Mouse (Mus musculus): ENCODE measurements around the gene Folr1. TPM values are rescaled to one million over a fixed set of nuclear protein-coding genes. Genes with fewer than 3 reads are reported as not detected.

Folr1 gene
- polyA plus RNA-seq, 1 experiment, result 0.86 TPM

DNA sequence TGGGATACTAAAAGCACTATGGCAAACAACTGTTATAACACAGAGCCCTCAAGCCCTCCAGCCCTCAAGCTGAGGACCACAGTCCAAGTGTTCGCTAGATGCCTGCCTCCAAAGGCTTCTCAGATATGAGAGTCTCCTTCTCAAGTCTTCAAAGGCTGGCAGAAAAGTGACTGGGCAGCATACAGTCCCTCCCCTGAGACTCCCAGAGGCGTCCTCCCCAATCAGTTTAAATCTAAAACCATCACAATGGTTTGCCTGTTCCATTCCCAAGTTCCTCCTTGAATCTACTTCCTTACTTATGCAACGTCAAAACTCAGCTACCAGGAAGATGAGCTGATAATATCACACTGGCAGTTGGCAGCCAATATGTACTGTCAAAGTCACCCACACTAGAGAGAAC lies 7.2 kb downstream of the Folr1 start, which contains the start of gene Anapc15:
Gene Anapc15 (plus strand): TSS at position 301 of the 400 bp plus-strand sequence.
- WGBS, result 65% methylated on average over 3 of the region's 3 CpGs
- no peak for DNase-seq
- Histone ChIP-seq H3K27me3 (ENCODE audit: control insufficient read depth, insufficient read depth, low read length) (no peaks in the 10 kb centered on the region), H3K36me3 (ENCODE audit: control insufficient read depth, insufficient read depth, low read length) (no peaks in the 10 kb centered on the region), H3K4me1 (replicated peaks; ENCODE audit: control insufficient read depth, insufficient read depth, low read length) (0 out of 2 replicates have a peak, but pooled peaks cover 1% of the 10 kb centered on the region), H3K27ac (ENCODE audit: control insufficient read depth, insufficient read depth, low read length) (no peak within 1 kb of the TSS), H3K4me3 (ENCODE audit: control insufficient read depth, insufficient read depth, low read length) (no peak within 1 kb of the TSS)
- no peak for TF ChIP-seq CTCF (IDR thresholded peaks at IDR 0.05; ENCODE audit: borderline replicate concordance, control insufficient read depth, extremely low read depth, insufficient read depth, low read length, poor library complexity)

DNA sequence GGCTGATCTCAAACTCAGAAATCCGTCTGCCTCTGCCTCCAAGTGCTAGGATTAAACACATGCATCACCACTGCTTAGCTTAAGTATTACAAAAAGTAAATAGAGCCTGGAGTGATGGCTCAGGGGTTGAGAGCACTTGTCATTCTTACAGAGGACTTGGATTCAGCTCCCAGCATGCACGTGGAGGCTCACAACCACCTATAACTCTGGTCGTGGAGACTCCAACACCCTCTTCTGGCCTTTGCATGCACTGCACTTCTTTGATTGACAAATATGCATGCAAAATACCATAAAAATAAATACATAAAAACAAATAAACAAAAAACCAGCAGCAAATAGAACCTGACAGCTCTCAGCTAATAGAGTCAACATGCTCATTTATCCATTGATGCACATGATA lies 8.3 kb downstream of the Folr1 start:
- Histone ChIP-seq H3K36me3 (ENCODE audit: control insufficient read depth, insufficient read depth, low read length) (no peaks in the 10 kb centered on the region), H3K27me3 (ENCODE audit: control insufficient read depth, insufficient read depth, low read length) (no peaks in the 10 kb centered on the region), H3K4me1 (replicated peaks; ENCODE audit: control insufficient read depth, insufficient read depth, low read length) (0 out of 2 replicates have a peak, but pooled peaks cover 2% of the 10 kb centered on the region), H3K27ac (ENCODE audit: control insufficient read depth, insufficient read depth, low read length) (no peak overlapping the region), H3K4me3 (ENCODE audit: control insufficient read depth, insufficient read depth, low read length) (no peak overlapping the region)
- no peak for TF ChIP-seq CTCF (IDR thresholded peaks at IDR 0.05; ENCODE audit: borderline replicate concordance, control insufficient read depth, extremely low read depth, insufficient read depth, low read length, poor library complexity)
- TF ChIP-seq POLR2A (IDR thresholded peaks at IDR 0.05; ENCODE audit: control insufficient read depth, extremely low read depth, insufficient read depth, low read length, poor library complexity), result no peak
- WGBS, result 84% methylated on average over 3 of the region's 3 CpGs
- DNase-seq, result no peak

DNA sequence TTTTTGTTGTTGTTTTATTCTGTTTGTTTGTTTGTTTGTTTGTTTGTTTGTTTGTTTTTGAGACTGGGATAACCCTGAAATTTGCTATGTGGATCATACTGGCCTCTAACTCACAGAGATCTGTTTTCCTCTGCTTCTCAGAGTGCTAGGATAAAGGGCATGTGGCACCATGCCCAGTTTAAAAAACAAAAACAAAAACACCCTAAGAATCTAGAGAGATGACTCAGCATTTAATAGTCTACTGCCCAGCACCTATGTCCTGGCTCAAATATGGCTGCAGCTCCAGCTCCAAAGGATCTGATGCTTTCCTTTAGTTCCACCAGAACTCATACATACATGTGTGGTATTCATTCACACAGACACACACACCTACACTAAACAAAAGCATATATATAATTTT lies 9.6 kb downstream of the Folr1 start:
- TF ChIP-seq POLR2A (IDR thresholded peaks at IDR 0.05; ENCODE audit: control insufficient read depth, extremely low read depth, insufficient read depth, low read length, poor library complexity) (no peak), CTCF (IDR thresholded peaks at IDR 0.05; ENCODE audit: borderline replicate concordance, control insufficient read depth, extremely low read depth, insufficient read depth, low read length, poor library complexity) (no peak)
- Histone ChIP-seq H3K36me3 (ENCODE audit: control insufficient read depth, insufficient read depth, low read length) (no peaks in the 10 kb centered on the region), H3K4me1 (replicated peaks; ENCODE audit: control insufficient read depth, insufficient read depth, low read length) (0 out of 2 replicates have a peak, but pooled peaks cover 2% of the 10 kb centered on the region), H3K4me3 (ENCODE audit: control insufficient read depth, insufficient read depth, low read length) (no peak overlapping the region), H3K27ac (ENCODE audit: control insufficient read depth, insufficient read depth, low read length) (no peak overlapping the region), H3K27me3 (ENCODE audit: control insufficient read depth, insufficient read depth, low read length) (no peaks in the 10 kb centered on the region)
- no peak for DNase-seq

DNA sequence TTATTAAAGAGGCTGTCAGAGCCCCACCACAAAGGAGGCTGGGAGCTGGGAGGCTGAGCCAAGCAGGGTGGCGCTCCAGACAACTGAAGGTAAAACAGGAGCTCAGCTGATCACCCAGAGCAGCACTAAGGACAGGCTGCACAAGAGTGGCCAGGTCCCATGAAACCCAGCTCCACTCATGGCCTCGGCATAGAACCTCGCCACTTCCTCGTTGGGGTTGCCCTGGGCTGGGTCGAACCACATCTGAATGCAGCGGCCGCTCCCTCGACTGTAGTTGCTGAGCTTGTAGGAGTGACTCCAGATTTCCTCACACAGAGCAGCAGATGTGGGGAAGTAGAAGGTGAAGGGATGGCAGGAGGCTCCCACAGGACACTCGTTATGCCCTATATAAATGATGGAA lies 12.2 kb downstream of the Folr1 start:
- DNase-seq, result no peak
- 34% methylated on average over 9 of the region's 9 CpGs for WGBS

DNA sequence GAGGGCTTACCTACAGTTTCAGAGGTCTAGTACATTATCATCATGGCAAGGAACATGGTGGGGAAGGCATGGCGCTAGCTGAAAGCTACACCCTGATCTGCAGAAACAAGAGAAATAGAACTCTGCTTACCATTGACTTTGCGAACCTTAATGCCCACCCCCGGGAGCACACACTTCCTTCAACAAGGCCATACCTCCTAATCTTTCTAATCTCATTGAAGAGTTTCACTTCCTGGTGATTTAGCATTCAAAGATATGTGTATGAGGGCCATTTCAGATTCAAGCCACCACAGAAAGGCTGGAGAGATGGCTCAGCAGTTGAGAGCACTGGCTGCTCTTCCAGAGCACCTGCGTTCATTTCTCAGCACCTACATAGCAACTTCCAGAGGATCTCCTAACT lies 13.5 kb downstream of the Folr1 start, which contains the start of gene Folr2:
Gene Folr2 (minus strand): TSS at position 101 of the 400 bp plus-strand sequence.
- Histone ChIP-seq H3K27ac (ENCODE audit: control insufficient read depth, insufficient read depth, low read length) (no peak within 1 kb of the TSS), H3K4me3 (ENCODE audit: control insufficient read depth, insufficient read depth, low read length) (no peak within 1 kb of the TSS), H3K27me3 (ENCODE audit: control insufficient read depth, insufficient read depth, low read length) (no peaks in the 10 kb centered on the region), H3K36me3 (ENCODE audit: control insufficient read depth, insufficient read depth, low read length) (no peaks in the 10 kb centered on the region), H3K4me1 (replicated peaks; ENCODE audit: control insufficient read depth, insufficient read depth, low read length) (0 out of 2 replicates have a peak, but pooled peaks cover 2% of the 10 kb centered on the region)
- 78% methylated on average over 4 of the region's 4 CpGs for WGBS
- TF ChIP-seq CTCF (IDR thresholded peaks at IDR 0.05; ENCODE audit: borderline replicate concordance, control insufficient read depth, extremely low read depth, insufficient read depth, low read length, poor library complexity) (no peak), POLR2A (IDR thresholded peaks at IDR 0.05; ENCODE audit: control insufficient read depth, extremely low read depth, insufficient read depth, low read length, poor library complexity) (no peak)
- DNase-seq, result no peak

More for the DNA sequence above, 12.2 kb downstream of the Folr1 start:
- no peak for TF ChIP-seq POLR2A (IDR thresholded peaks at IDR 0.05; ENCODE audit: control insufficient read depth, extremely low read depth, insufficient read depth, low read length, poor library complexity)
- TF ChIP-seq CTCF (IDR thresholded peaks at IDR 0.05; ENCODE audit: borderline replicate concordance, control insufficient read depth, extremely low read depth, insufficient read depth, low read length, poor library complexity), result no peak
- no peak overlapping the region for H3K27ac ChIP-seq (ENCODE audit: control insufficient read depth, insufficient read depth, low read length)
- no peaks in the 10 kb centered on the region for H3K36me3 ChIP-seq (ENCODE audit: control insufficient read depth, insufficient read depth, low read length)
- 0 out of 2 replicates have a peak, but pooled peaks cover 2% of the 10 kb centered on the region for H3K4me1 ChIP-seq (replicated peaks; ENCODE audit: control insufficient read depth, insufficient read depth, low read length)
- no peak overlapping the region for H3K4me3 ChIP-seq (ENCODE audit: control insufficient read depth, insufficient read depth, low read length)
- no peaks in the 10 kb centered on the region for H3K27me3 ChIP-seq (ENCODE audit: control insufficient read depth, insufficient read depth, low read length)

DNA sequence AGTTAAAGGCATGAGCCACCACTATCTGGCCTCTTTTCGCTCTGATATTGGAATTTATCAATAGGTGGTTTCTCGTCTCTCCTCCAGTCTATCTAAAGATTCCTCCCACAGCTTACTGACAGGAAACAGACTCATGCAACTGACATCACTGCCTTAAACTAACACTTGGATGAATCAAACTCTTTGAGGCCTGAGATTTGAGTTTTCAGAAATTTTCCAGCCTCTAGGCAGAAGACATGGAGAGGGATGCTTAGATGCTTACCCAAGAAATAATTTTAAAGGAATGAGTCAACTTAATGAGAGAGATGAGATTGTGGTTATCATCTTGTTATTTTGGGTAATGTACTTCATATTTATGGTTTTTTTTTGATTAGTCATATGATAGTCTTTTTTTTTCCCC lies 16.8 kb downstream of the Folr1 start:
- WGBS, result 79% methylated on average over 2 of the region's 2 CpGs
- DNase-seq, result no peak
- TF ChIP-seq CTCF (IDR thresholded peaks at IDR 0.05; ENCODE audit: borderline replicate concordance, control insufficient read depth, extremely low read depth, insufficient read depth, low read length, poor library complexity), result no peak
- no peak for TF ChIP-seq POLR2A (IDR thresholded peaks at IDR 0.05; ENCODE audit: control insufficient read depth, extremely low read depth, insufficient read depth, low read length, poor library complexity)
- Histone ChIP-seq H3K4me1 (replicated peaks; ENCODE audit: control insufficient read depth, insufficient read depth, low read length) (0 out of 2 replicates have a peak, but pooled peaks cover 2% of the 10 kb centered on the region), H3K27me3 (ENCODE audit: control insufficient read depth, insufficient read depth, low read length) (no peaks in the 10 kb centered on the region), H3K4me3 (ENCODE audit: control insufficient read depth, insufficient read depth, low read length) (no peak overlapping the region), H3K27ac (ENCODE audit: control insufficient read depth, insufficient read depth, low read length) (no peak overlapping the region), H3K36me3 (ENCODE audit: control insufficient read depth, insufficient read depth, low read length) (no peaks in the 10 kb centered on the region)

DNA sequence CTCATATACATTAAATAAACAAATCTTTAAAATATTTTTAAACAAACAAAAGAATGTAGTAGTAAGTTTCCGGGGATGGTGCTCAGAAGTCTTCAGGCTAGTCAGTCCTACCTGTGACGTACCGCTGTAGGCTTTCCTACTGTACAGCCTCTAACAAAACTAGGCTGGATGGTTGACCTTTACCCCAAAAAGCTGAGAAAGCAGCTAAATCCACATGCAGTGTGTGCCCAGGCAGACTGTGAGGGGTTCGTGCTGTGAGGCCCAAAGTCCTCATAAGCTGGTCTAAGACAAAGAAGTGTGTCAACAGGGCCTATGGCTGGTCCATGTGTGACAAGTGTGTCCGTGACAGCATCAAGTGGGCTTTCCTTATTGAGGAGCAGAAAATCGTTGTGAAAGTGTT lies 17.7 kb downstream of the Folr1 start:
- no peaks in the 10 kb centered on the region for H3K27me3 ChIP-seq (ENCODE audit: control insufficient read depth, insufficient read depth, low read length)
- no peaks in the 10 kb centered on the region for H3K36me3 ChIP-seq (ENCODE audit: control insufficient read depth, insufficient read depth, low read length)
- 92% methylated on average over 6 of the region's 6 CpGs for WGBS
- no peak overlapping the region for H3K4me3 ChIP-seq (ENCODE audit: control insufficient read depth, insufficient read depth, low read length)
- TF ChIP-seq POLR2A (IDR thresholded peaks at IDR 0.05; ENCODE audit: control insufficient read depth, extremely low read depth, insufficient read depth, low read length, poor library complexity) (no peak), CTCF (IDR thresholded peaks at IDR 0.05; ENCODE audit: borderline replicate concordance, control insufficient read depth, extremely low read depth, insufficient read depth, low read length, poor library complexity) (no peak)
- DNase-seq, result no peak
- H3K4me1 ChIP-seq (replicated peaks; ENCODE audit: control insufficient read depth, insufficient read depth, low read length), result no peaks in the 10 kb centered on the region
- H3K27ac ChIP-seq (ENCODE audit: control insufficient read depth, insufficient read depth, low read length), result no peak overlapping the region
